Comparison of ENCODE assay signal across 8 mouse cellular contexts in genomic region chr17:90628469-90628868, GRCm38 (mm10).
DNase-seq lines count a peak whose midpoint lies in the region; ATAC-seq and TF ChIP-seq lines count a peak whose summit lies in the region.

No protein-coding gene starts in this region.

- no peaks in the 10 kb centered on the region for H3K27me3 ChIP-seq in hindbrain, embryonic 11.5 days (ENCODE audit: control insufficient read depth, insufficient read depth, low read length)
- H3K27me3 ChIP-seq in hindbrain, embryonic 10.5 days (ENCODE audit: insufficient read depth, poor library complexity, severe bottlenecking) = no peaks in the 10 kb centered on the region
- H3K27me3 ChIP-seq in forebrain, postnatal 0 days (ENCODE audit: insufficient read depth, low read length) = no peaks in the 10 kb centered on the region
- H3K27me3 ChIP-seq in midbrain, embryonic 13.5 days = no peaks in the 10 kb centered on the region

- peak; percentile 86 for TF ChIP-seq CTCF in forebrain, postnatal 0 days (IDR thresholded peaks at IDR 0.05; ENCODE audit: low read depth)

- H3K4me1 ChIP-seq in hindbrain, embryonic 11.5 days (replicated peaks; ENCODE audit: control insufficient read depth, insufficient read depth, low read length) = no peaks in the 10 kb centered on the region
- no peaks in the 10 kb centered on the region for H3K4me1 ChIP-seq in hindbrain, embryonic 10.5 days (replicated peaks)
- peaks cover 4% of the 10 kb centered on the region for H3K4me1 ChIP-seq in forebrain, postnatal 0 days (ENCODE audit: insufficient read depth)
- peaks cover 4% of the 10 kb centered on the region for H3K4me1 ChIP-seq in midbrain, embryonic 13.5 days (replicated peaks)

- H3K4me3 ChIP-seq in hindbrain, embryonic 11.5 days (ENCODE audit: low read depth, low read length) = no peak overlapping the region
- no peak overlapping the region for H3K4me3 ChIP-seq in hindbrain, embryonic 10.5 days
- H3K4me3 ChIP-seq in forebrain, postnatal 0 days (ENCODE audit: low read depth, low read length) = no peak overlapping the region
- H3K4me3 ChIP-seq in midbrain, embryonic 13.5 days (replicated peaks) = no peak overlapping the region

- H3K36me3 ChIP-seq in hindbrain, embryonic 11.5 days (ENCODE audit: control insufficient read depth, insufficient read depth, low read length) = no peaks in the 10 kb centered on the region
- H3K36me3 ChIP-seq in hindbrain, embryonic 10.5 days = no peaks in the 10 kb centered on the region
- H3K36me3 ChIP-seq in forebrain, postnatal 0 days (ENCODE audit: insufficient read depth) = no peaks in the 10 kb centered on the region
- no peaks in the 10 kb centered on the region for H3K36me3 ChIP-seq in midbrain, embryonic 13.5 days

- intact Hi-C loops in gastrocnemius, postnatal 14 days (cut with DNase I; ENCODE audit: low total_unique reads) = no loop called here

- WGBS in hindbrain, embryonic 11.5 days = 53% methylated on average over 2 of the region's 2 CpGs
- WGBS in hindbrain, embryonic 10.5 days = 50% methylated on average over 2 of the region's 2 CpGs
- WGBS in forebrain, postnatal 0 days = 4% methylated on average over 2 of the region's 2 CpGs
- 26% methylated on average over 2 of the region's 2 CpGs for WGBS in midbrain, embryonic 13.5 days

- H3K4me2 ChIP-seq in hindbrain, embryonic 11.5 days (replicated peaks; ENCODE audit: low read depth, low read length) = no peak overlapping the region
- no peak overlapping the region for H3K4me2 ChIP-seq in forebrain, postnatal 0 days (ENCODE audit: low read depth)
- H3K4me2 ChIP-seq in midbrain, embryonic 13.5 days (replicated peaks) = no peak overlapping the region

- H3K27ac ChIP-seq in hindbrain, embryonic 11.5 days (ENCODE audit: low read depth, low read length) = no peak overlapping the region
- H3K27ac ChIP-seq in hindbrain, embryonic 10.5 days = no peak overlapping the region
- H3K27ac ChIP-seq in forebrain, postnatal 0 days (ENCODE audit: low read depth, low read length) = no peak overlapping the region
- H3K27ac ChIP-seq in midbrain, embryonic 13.5 days = no peak overlapping the region

- H3K9ac ChIP-seq in hindbrain, embryonic 11.5 days (ENCODE audit: low read depth, low read length) = no peak overlapping the region
- no peak overlapping the region for H3K9ac ChIP-seq in forebrain, postnatal 0 days
- H3K9ac ChIP-seq in midbrain, embryonic 13.5 days (replicated peaks) = no peak overlapping the region

- peak; percentile 46; the same call in 1 of the 2 replicates for ATAC-seq in hindbrain, embryonic 11.5 days (ENCODE audit: low FRiP score)
- peak; percentile 29 for ATAC-seq in CD4-positive, CD25-positive, alpha-beta regulatory T cell, adult 4 months
- peak; percentile 94 for ATAC-seq in forebrain, postnatal 0 days
- peak; percentile 70; the same call in 1 of the 2 replicates for ATAC-seq in midbrain, embryonic 13.5 days

- no peaks in the 10 kb centered on the region for H3K9me3 ChIP-seq in hindbrain, embryonic 11.5 days (ENCODE audit: control insufficient read depth, low read length)
- no peaks in the 10 kb centered on the region for H3K9me3 ChIP-seq in hindbrain, embryonic 10.5 days
- no peaks in the 10 kb centered on the region for H3K9me3 ChIP-seq in forebrain, postnatal 0 days (ENCODE audit: low read length)
- no peaks in the 10 kb centered on the region for H3K9me3 ChIP-seq in midbrain, embryonic 13.5 days

- DNase-seq in hindbrain, embryonic 11.5 days (ENCODE audit: low spot score) = peak; percentile 15
- DNase-seq in hindbrain, embryonic 10.5 days (ENCODE audit: low spot score) = no peak
- DNase-seq in brain, embryonic 18.5 days (ENCODE audit: low read depth, low spot score) = peak; percentile 67
- DNase-seq in forebrain, postnatal 0 days = peak; percentile 82
- DNase-seq in natural killer cell, adult 2 months (ENCODE audit: low spot score in 2 of 2) = no peak
- DNase-seq in gastrocnemius, postnatal 14 days = no peak

Comparison
In these comparisons a context has a peak if more than half of its experiments do, and no peak if none do; other contexts are left out.
1. DNase-seq: peak in hindbrain, embryonic 11.5 days (single experiment), brain, embryonic 18.5 days (single experiment) and forebrain, postnatal 0 days (single experiment); none in hindbrain, embryonic 10.5 days (single experiment), natural killer cell, adult 2 months (0 of 2) and gastrocnemius, postnatal 14 days (single experiment).
2. ATAC-seq: peak in every context shown above with its lines; median percentile 94 in forebrain, postnatal 0 days; 70 in midbrain, embryonic 13.5 days; 46 in hindbrain, embryonic 11.5 days; 29 in CD4-positive, CD25-positive, alpha-beta regulatory T cell, adult 4 months.